Mouse (Mus musculus) bone marrow, adult 2 months (tissue): Measurements from ENCODE around the gene Sdc4.

ENCODE experiments used
- CTCF ChIP-seq: fragments of 200-500 bp; IDR thresholded peaks from 2 replicates; pipeline ENCODE4 v1.5.1; 2011; ENCODE audit warnings: low read length, control low read depth; ENCODE audit not compliant: control insufficient read depth, insufficient read depth
- POLR2A ChIP-seq: fragments of 200-500 bp; IDR thresholded peaks from 2 replicates; pipeline ENCODE4 v1.6.1; 2011; ENCODE audit warnings: low read depth, mild to moderate bottlenecking, control low read depth, low read length, borderline replicate concordance; ENCODE audit not compliant: control insufficient read depth

- TF ChIP-seq CTCF (no peak), POLR2A (no peak)
Measured at GRCm38 (mm10) chr2:164456864-164457300, 13.2 kb upstream of the Sdc4 start, which contains the start of gene Sys1.
